Mouse (Mus musculus) testis, adult 2 months (tissue): ENCODE measurements at regions not wholly inside any gene's neighbourhood (a gene's known extent, or its start where the extent isn't known, plus 50 kb on each side); places are given as distances from the start of the nearest gene placed in this dataset.

ENCODE experiments used
- CTCF ChIP-seq: fragments of 200-500 bp; IDR thresholded peaks from 2 replicates; pipeline ENCODE4 v1.5.1; 2012; ENCODE audit warnings: low read depth, mild to moderate bottlenecking, inconsistent platforms, low read length, moderate library complexity; ENCODE audit not compliant: control insufficient read depth, insufficient read depth, insufficient replicate concordance
- POLR2A ChIP-seq: fragments of 200-500 bp; IDR thresholded peaks from 2 replicates; pipeline ENCODE4 v1.6.1; 2012; ENCODE audit warnings: low read depth, mild to moderate bottlenecking, inconsistent platforms, low read length, moderate library complexity; ENCODE audit not compliant: control insufficient read depth

GRCm38 (mm10) chr8:117863837-117864236, 62.1 kb upstream of the Mphosph6 start:
- peak; percentile 54; the same call in 1 of the 2 replicates for TF ChIP-seq CTCF
- TF ChIP-seq POLR2A = no peak
